Mouse (Mus musculus) heart, embryonic 16.5 days (tissue): ENCODE results near the gene Dnm3. TPM values are rescaled to one million over a fixed set of nuclear protein-coding genes. Genes with fewer than 3 reads are reported as not detected.

Experiments
- ATAC-seq: fragments of 200-750 bp; cut with Nextera tagmentation; replicated peaks from 2 replicates; pipeline ENCODE4 v1.8.0; 2017; ENCODE audit warnings: moderate number of reproducible peaks; ENCODE audit not compliant: insufficient read depth, low FRiP score; ENCODE audit errors: extremely low read depth
- H3K27ac ChIP-seq: fragments of 300-500 bp; sonication (generic); 2 replicates; pipeline ENCODE4 v1.5.1; 2014; ENCODE audit warnings: mild to moderate bottlenecking, low read length, control low read depth, moderate library complexity
- H3K27me3 ChIP-seq: fragments of 300-500 bp; sonication (generic); 2 replicates; pipeline ENCODE4 v1.6.1; 2014; ENCODE audit warnings: low read length, mixed read lengths; ENCODE audit not compliant: control insufficient read depth, insufficient read depth
- H3K36me3 ChIP-seq: fragments of 300-500 bp; sonication (generic); 2 replicates; pipeline ENCODE4 v1.6.1; 2014; ENCODE audit not compliant: control insufficient read depth, insufficient read depth
- H3K4me1 ChIP-seq: fragments of 300-500 bp; sonication (generic); 2 replicates; pipeline ENCODE4 v1.6.1; 2014; ENCODE audit warnings: low read length, mixed read lengths; ENCODE audit not compliant: control insufficient read depth, insufficient read depth
- H3K4me2 ChIP-seq: fragments of 300-500 bp; sonication (generic); 2 replicates; pipeline ENCODE4 v1.6.1; 2014; ENCODE audit warnings: low read depth, mild to moderate bottlenecking, control low read depth, low read length
- H3K4me3 ChIP-seq: fragments of 300-500 bp; sonication (generic); 2 replicates; pipeline ENCODE4 v1.5.1; 2014; ENCODE audit warnings: mild to moderate bottlenecking, control low read depth, low read length
- H3K9ac ChIP-seq: fragments of 300-500 bp; sonication (generic); 2 replicates; pipeline ENCODE4 v1.6.1; 2014; ENCODE audit warnings: low read length, control low read depth
- H3K9me3 ChIP-seq: fragments of 300-500 bp; sonication (generic); replicated peaks from 2 replicates; pipeline ENCODE4 v1.6.1; 2016; ENCODE audit warnings: low read length; ENCODE audit not compliant: control insufficient read depth
- WGBS: fragments of 180-500 bp; shearing (Covaris S2); extraction: QIAGEN DNeasy Blood & Tissue Kit; methylation state at CpG from one replicate; pipeline ENCODE4 v1.1.7; 2014; 5-methylcytosine and 5-hydroxymethylcytosine counted together
- polyA plus RNA-seq: library from polyadenylated mRNA; unstranded; fragments of >200 nt; fragmentation: Nextera tagmentation; extraction: Ambion mirVana; gene quantifications from 2 replicates; pipeline ENCODE4 v1.2.1, GENCODE M21; 2015

Dnm3 gene
- polyA plus RNA-seq, 1 experiment from 2014 or later, result 2.0 TPM

DNA sequence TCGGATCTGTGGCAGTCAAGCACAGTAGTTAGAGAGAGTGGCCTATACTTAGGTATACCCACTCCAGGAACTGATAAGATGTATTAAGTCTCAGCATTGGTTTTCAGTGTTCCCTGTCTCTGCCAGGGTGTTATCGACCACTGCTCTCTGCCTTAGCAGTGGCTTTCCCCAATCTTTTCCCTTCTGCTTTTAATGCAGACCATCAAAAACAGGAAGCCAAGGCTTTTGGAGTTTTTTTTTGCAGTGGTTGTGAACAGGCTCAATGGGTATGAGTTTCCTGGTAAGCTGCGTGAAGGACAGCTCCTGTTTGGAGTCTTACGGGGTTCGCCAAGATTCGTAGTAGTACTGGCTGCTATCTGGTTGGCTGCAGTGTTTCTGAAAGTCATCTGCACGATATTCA, 485.4 kb downstream of the Dnm3 start:
- Histone ChIP-seq H3K4me1 (no peaks in the 10 kb centered on the region), H3K4me3 (no peak overlapping the region), H3K36me3 (no peaks in the 10 kb centered on the region), H3K9me3 (no peaks in the 10 kb centered on the region), H3K9ac (no peak overlapping the region), H3K27me3 (no peaks in the 10 kb centered on the region), H3K27ac (no peak overlapping the region), H3K4me2 (no peak overlapping the region)
- ATAC-seq, result no peak
- WGBS, result 75% methylated on average over 7 of the region's 7 CpGs

- 92% methylated on average over 11 of the region's 11 CpGs for WGBS
- H3K4me3 ChIP-seq, result no peak overlapping the region
- no peak for ATAC-seq
These were observed 486.0 kb downstream of the Dnm3 start for GRCm38 (mm10) chr1:161991846-161992245.

GRCm38 (mm10) chr1:161990684-161991578, 486.9 kb downstream of the Dnm3 start:
- Histone ChIP-seq H3K27me3 (no peaks in the 10 kb centered on the region), H3K4me2 (no peak overlapping the region), H3K27ac (no peak overlapping the region), H3K9me3 (no peaks in the 10 kb centered on the region), H3K4me3 (no peak overlapping the region), H3K9ac (no peak overlapping the region), H3K36me3 (no peaks in the 10 kb centered on the region), H3K4me1 (no peaks in the 10 kb centered on the region)
- ATAC-seq, result no peak
- WGBS, result 75% methylated on average over 10 of the region's 10 CpGs

More at GRCm38 (mm10) chr1:161991846-161992245, 486.0 kb downstream of the Dnm3 start:
- Histone ChIP-seq H3K27ac (no peak overlapping the region), H3K9ac (no peak overlapping the region), H3K4me2 (no peak overlapping the region), H3K9me3 (no peaks in the 10 kb centered on the region), H3K27me3 (no peaks in the 10 kb centered on the region), H3K36me3 (no peaks in the 10 kb centered on the region), H3K4me1 (no peaks in the 10 kb centered on the region)

GRCm38 (mm10) chr1:161983979-161984566, 493.8 kb downstream of the Dnm3 start:
- Histone ChIP-seq H3K4me3 (no peak overlapping the region), H3K27me3 (no peaks in the 10 kb centered on the region), H3K4me2 (no peak overlapping the region), H3K4me1 (0 out of 2 replicates have a peak, but pooled peaks cover 5% of the 10 kb centered on the region), H3K36me3 (no peaks in the 10 kb centered on the region), H3K9ac (no peak overlapping the region), H3K9me3 (no peaks in the 10 kb centered on the region), H3K27ac (no peak overlapping the region)
- 50% methylated on average over 4 of the region's 4 CpGs for WGBS
- no peak for ATAC-seq

GRCm38 (mm10) chr1:161983451-161983850, 494.4 kb downstream of the Dnm3 start:
- 68% methylated on average over 6 of the region's 6 CpGs for WGBS
- Histone ChIP-seq H3K27ac (no peak overlapping the region), H3K4me3 (no peak overlapping the region), H3K27me3 (no peaks in the 10 kb centered on the region), H3K4me1 (0 out of 2 replicates have a peak, but pooled peaks cover 5% of the 10 kb centered on the region), H3K4me2 (no peak overlapping the region), H3K36me3 (no peaks in the 10 kb centered on the region), H3K9me3 (no peaks in the 10 kb centered on the region), H3K9ac (no peak overlapping the region)
- ATAC-seq, result no peak

DNA sequence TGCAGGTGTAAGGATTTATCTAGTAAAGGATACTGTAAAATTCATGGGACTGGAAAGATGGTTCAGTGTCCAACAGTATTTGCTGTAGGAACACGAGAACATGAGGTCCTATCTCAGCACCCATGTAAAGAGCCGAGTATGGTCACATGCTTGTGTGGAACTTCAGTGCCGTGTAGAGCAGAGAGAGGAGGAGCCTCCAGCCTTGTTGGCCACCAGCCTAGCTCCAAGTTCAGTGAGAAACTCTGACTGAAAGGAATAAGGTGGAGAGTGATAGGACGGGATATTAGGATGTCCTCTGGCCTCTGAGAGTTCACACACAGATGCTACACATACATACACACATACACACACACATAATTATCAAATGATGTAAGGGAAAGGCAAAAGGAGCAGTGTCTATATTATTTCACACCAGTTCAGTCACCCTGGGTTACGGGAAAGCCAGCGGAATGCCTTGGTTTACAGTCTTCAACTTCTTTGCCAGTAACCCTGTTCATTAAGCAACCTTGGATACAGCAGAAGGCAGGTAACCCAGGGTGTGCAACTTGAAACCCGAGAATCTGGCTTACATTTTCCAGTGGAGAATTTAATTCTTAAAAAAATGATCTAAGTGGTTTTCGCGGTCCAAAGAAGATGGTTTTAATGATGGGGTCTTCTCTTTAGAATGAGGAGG, 497.1 kb downstream of the Dnm3 start:
- ATAC-seq, result no peak
- H3K9ac ChIP-seq, result no peak overlapping the region
- 0 out of 2 replicates have a peak, but pooled peaks cover 5% of the 10 kb centered on the region for H3K4me1 ChIP-seq
- no peak overlapping the region for H3K27ac ChIP-seq
- no peak overlapping the region for H3K4me3 ChIP-seq
- no peaks in the 10 kb centered on the region for H3K36me3 ChIP-seq
- H3K27me3 ChIP-seq, result no peaks in the 10 kb centered on the region
- no peaks in the 10 kb centered on the region for H3K9me3 ChIP-seq
- no peak overlapping the region for H3K4me2 ChIP-seq
- 73% methylated on average over 9 of the region's 9 CpGs for WGBS

- no peak overlapping the region for H3K4me3 ChIP-seq
- no peak overlapping the region for H3K9ac ChIP-seq
- ATAC-seq, result no peak
- H3K27me3 ChIP-seq, result no peaks in the 10 kb centered on the region
- no peak overlapping the region for H3K4me2 ChIP-seq
- WGBS, result 82% methylated on average over 2 of the region's 2 CpGs
- H3K9me3 ChIP-seq, result no peaks in the 10 kb centered on the region
- H3K4me1 ChIP-seq, result 0 out of 2 replicates have a peak, but pooled peaks cover 5% of the 10 kb centered on the region
- no peak overlapping the region for H3K27ac ChIP-seq
- H3K36me3 ChIP-seq, result no peaks in the 10 kb centered on the region
These were observed 497.8 kb downstream of the Dnm3 start for GRCm38 (mm10) chr1:161980046-161980445.

GRCm38 (mm10) chr1:161979536-161979935, 498.3 kb downstream of the Dnm3 start, which contains the start of gene 4930558K02Rik:
TSS of gene 4930558K02Rik (minus strand) at chr1:161979636.
- no peak for ATAC-seq
- WGBS, result 64% methylated on average over 1 of the region's 1 CpGs
- H3K4me3 ChIP-seq, result no peak within 1 kb of the TSS
- no peaks in the 10 kb centered on the region for H3K36me3 ChIP-seq
- H3K27ac ChIP-seq, result no peak within 1 kb of the TSS
- H3K4me1 ChIP-seq, result 0 out of 2 replicates have a peak, but pooled peaks cover 4% of the 10 kb centered on the region
- no peak within 1 kb of the TSS for H3K4me2 ChIP-seq
- H3K9me3 ChIP-seq, result no peaks in the 10 kb centered on the region
- no peaks in the 10 kb centered on the region for H3K27me3 ChIP-seq
- H3K9ac ChIP-seq, result no peak within 1 kb of the TSS
